ENCODE assay signal across 8 mouse cellular contexts in genomic region chr1:156040731-156041401, GRCm38 (mm10). TPM values are rescaled to one million over a fixed set of nuclear protein-coding genes. Genes with fewer than 3 reads are reported as not detected.
DNase-seq lines count a peak whose midpoint lies in the region; ATAC-seq and TF ChIP-seq lines count a peak whose summit lies in the region.

No protein-coding gene starts in this region.

- TF ChIP-seq EP300 in lung, postnatal 0 days (IDR thresholded peaks at IDR 0.05) = 0 out of 2 replicates have a peak, but pooled peaks have one; percentile 30

- ATAC-seq in hindbrain, embryonic 11.5 days (ENCODE audit: low FRiP score) = peak; percentile 85
- peak; percentile 72 for ATAC-seq in lung, postnatal 0 days

- no peaks in the 10 kb centered on the region for H3K27me3 ChIP-seq in hindbrain, embryonic 11.5 days (ENCODE audit: control insufficient read depth, insufficient read depth, low read length)
- no peaks in the 10 kb centered on the region for H3K27me3 ChIP-seq in lung, postnatal 0 days (replicated peaks; ENCODE audit: insufficient read depth, low read length)

- H3K4me3 ChIP-seq in hindbrain, embryonic 11.5 days (ENCODE audit: low read depth, low read length) = peak overlapping the region; percentile 53
- peak overlapping the region; percentile 61 for H3K4me3 ChIP-seq in lung, postnatal 0 days (ENCODE audit: low read depth, low read length)

- H3K27ac ChIP-seq in hindbrain, embryonic 11.5 days (ENCODE audit: low read depth, low read length) = no peak overlapping the region
- peak overlapping the region; percentile 72 for H3K27ac ChIP-seq in lung, postnatal 0 days (ENCODE audit: low read length)

- no peak for TF ChIP-seq CTCF in lung, postnatal 0 days (IDR thresholded peaks at IDR 0.05)

- DNase-seq in NIH3T3 (ENCODE audit: low read depth) = peak; percentile 95
- DNase-seq in cerebellum, adult 9-11 months = peak; percentile 92
- peak; percentile 82 to 93 for DNase-seq in frontal cortex, adult 2 months (ENCODE audit: extremely low spot score in 1 of 2, low spot score in 1 of 2)
- peak; percentile 92 for DNase-seq in hindbrain, embryonic 11.5 days (ENCODE audit: low spot score)
- DNase-seq in layer of hippocampus, postnatal 10 days (ENCODE audit: low spot score in 2 of 2) = peak; percentile 83 to 89
- DNase-seq in lung, postnatal 0 days (ENCODE audit: low spot score) = peak; percentile 99
- DNase-seq in ovary, postnatal 10 days (ENCODE audit: low spot score) = peak; percentile 63
- peak; percentile 92 for DNase-seq in thymus, postnatal 0 days (ENCODE audit: low spot score)

- no peaks in the 10 kb centered on the region for H3K36me3 ChIP-seq in hindbrain, embryonic 11.5 days (ENCODE audit: control insufficient read depth, insufficient read depth, low read length)
- H3K36me3 ChIP-seq in lung, postnatal 0 days (ENCODE audit: insufficient read depth, low read length) = no peaks in the 10 kb centered on the region

- peak overlapping the region; percentile 58 for H3K9ac ChIP-seq in hindbrain, embryonic 11.5 days (ENCODE audit: low read depth, low read length)
- H3K9ac ChIP-seq in lung, postnatal 0 days (replicated peaks; ENCODE audit: low read depth) = peak overlapping the region; percentile 35; the same call in 1 of the 2 replicates

- 3% methylated on average over 22 of the region's 22 CpGs for WGBS in hindbrain, embryonic 11.5 days
- under 1% methylated on average over 22 of the region's 22 CpGs for WGBS in lung, postnatal 0 days

- H3K4me2 ChIP-seq in hindbrain, embryonic 11.5 days (replicated peaks; ENCODE audit: low read depth, low read length) = peak overlapping the region; percentile 51
- peak overlapping the region; percentile 56 for H3K4me2 ChIP-seq in lung, postnatal 0 days (replicated peaks; ENCODE audit: low read depth, low read length)

- 0 out of 2 replicates have a peak, but pooled peaks cover 2% of the 10 kb centered on the region for H3K4me1 ChIP-seq in hindbrain, embryonic 11.5 days (replicated peaks; ENCODE audit: control insufficient read depth, insufficient read depth, low read length)
- H3K4me1 ChIP-seq in lung, postnatal 0 days (ENCODE audit: insufficient read depth, low read depth, low read length) = peaks cover 8% of the 10 kb centered on the region; the same call in 1 of the 2 replicates

- H3K9me3 ChIP-seq in hindbrain, embryonic 11.5 days (ENCODE audit: control insufficient read depth, low read length) = no peaks in the 10 kb centered on the region
- no peaks in the 10 kb centered on the region for H3K9me3 ChIP-seq in lung, postnatal 0 days (ENCODE audit: low read length)

RNA-seq across cellular contexts. Expression of gene Tor1aip1, which starts 4.6 kb away (rescaled TPM):
- 21.4 and 22.3 TPM in 2 replicates for polyA plus RNA-seq in frontal cortex, adult 2 months (2012; rRNA removed)
- 38.8 and 44.1 TPM in 2 replicates for polyA plus RNA-seq in hindbrain, embryonic 11.5 days (2014; fragmentation: Nextera tagmentation; extraction: Ambion mirVana)
- 10 to 100 TPM; 25.5 to 26.3 TPM for total RNA-seq in layer of hippocampus, postnatal 10 days (2021)
- polyA plus RNA-seq in lung, postnatal 0 days (2015; fragmentation: Nextera tagmentation; extraction: Ambion mirVana) = 51.1 and 54.8 TPM in 2 replicates
- polyA plus RNA-seq in thymus, postnatal 0 days (2015; fragmentation: Nextera tagmentation; extraction: Ambion mirVana) = 90.2 and 104 TPM in 2 replicates

RNA-seq across cellular contexts. Expression of gene Tor1aip2, which starts 5.7 kb away (rescaled TPM):
- 46.3 and 46.6 TPM in 2 replicates for polyA plus RNA-seq in frontal cortex, adult 2 months (2012; rRNA removed)
- polyA plus RNA-seq in hindbrain, embryonic 11.5 days (2014; fragmentation: Nextera tagmentation; extraction: Ambion mirVana) = 112 and 123 TPM in 2 replicates
- total RNA-seq in layer of hippocampus, postnatal 10 days (2021) = 10 to 100 TPM; 57.8 to 59.5 TPM
- 55.2 and 58.3 TPM in 2 replicates for polyA plus RNA-seq in lung, postnatal 0 days (2015; fragmentation: Nextera tagmentation; extraction: Ambion mirVana)
- polyA plus RNA-seq in thymus, postnatal 0 days (2015; fragmentation: Nextera tagmentation; extraction: Ambion mirVana) = 81.0 and 92.7 TPM in 2 replicates
